Mouse (Mus musculus) brain, adult 2 months (tissue): ENCODE measurements at regions not wholly inside any gene's neighbourhood (a gene's known extent, or its start where the extent isn't known, plus 50 kb on each side); places are given as distances from the start of the nearest gene placed in this dataset.

Experiments used
- DNase-seq: peaks from one replicate; pipeline ENCODE4 v3.0.0; 2011; ENCODE audit warnings: low read depth, low spot score

- DNase-seq = no peak
These were observed 715.9 kb upstream of the Kirrel3 start for GRCm38 (mm10) chr9:33769811-33770210.

- DNase-seq = peak; percentile 33
These were observed 711.5 kb upstream of the Kirrel3 start for GRCm38 (mm10) chr9:33774178-33774577.

GRCm38 (mm10) chr9:33790617-33791016 lies 695.1 kb upstream of the Kirrel3 start:
- DNase-seq = peak; percentile 91

- DNase-seq = no peak
These were observed 685.4 kb upstream of the Kirrel3 start for GRCm38 (mm10) chr9:33800250-33800649.

- no peak for DNase-seq
These were observed 684.9 kb upstream of the Kirrel3 start for GRCm38 (mm10) chr9:33800763-33801162.

- no peak for DNase-seq
These were observed 670.8 kb upstream of the Kirrel3 start for GRCm38 (mm10) chr9:33814739-33815368.

- peak; percentile 84 for DNase-seq
These were observed 662.9 kb upstream of the Kirrel3 start for GRCm38 (mm10) chr9:33822574-33823394.

GRCm38 (mm10) chr9:33826116-33826515 lies 659.6 kb upstream of the Kirrel3 start:
- peak; percentile 73 for DNase-seq

- DNase-seq = peak; percentile 83
These were observed 658.3 kb upstream of the Kirrel3 start for GRCm38 (mm10) chr9:33827409-33827808.

GRCm38 (mm10) chr9:33837666-33838380 lies 647.9 kb upstream of the Kirrel3 start:
- DNase-seq = no peak

GRCm38 (mm10) chr9:33849623-33850022 lies 636.1 kb upstream of the Kirrel3 start:
- peak; percentile 32 for DNase-seq

GRCm38 (mm10) chr9:33850024-33850423 lies 635.7 kb upstream of the Kirrel3 start:
- no peak for DNase-seq

- peak; percentile 25 for DNase-seq
These were observed 634.7 kb upstream of the Kirrel3 start for GRCm38 (mm10) chr9:33850993-33851392.

- DNase-seq = peak; percentile 66
These were observed 629.5 kb upstream of the Kirrel3 start for GRCm38 (mm10) chr9:33856169-33856568.

GRCm38 (mm10) chr9:33858511-33858910 lies 627.2 kb upstream of the Kirrel3 start:
- no peak for DNase-seq

- no peak for DNase-seq
These were observed 617.0 kb upstream of the Kirrel3 start for GRCm38 (mm10) chr9:33868666-33869065.

GRCm38 (mm10) chr9:33887279-33887678 lies 598.4 kb upstream of the Kirrel3 start:
- no peak for DNase-seq

- DNase-seq = no peak
These were observed 593.7 kb upstream of the Kirrel3 start for GRCm38 (mm10) chr9:33892001-33892400.

- DNase-seq = peak; percentile 39
These were observed 584.2 kb upstream of the Kirrel3 start for GRCm38 (mm10) chr9:33901313-33902076.

GRCm38 (mm10) chr9:33903991-33904570 lies 581.6 kb upstream of the Kirrel3 start:
- peak; percentile 82 for DNase-seq

GRCm38 (mm10) chr9:33914919-33915318 lies 570.8 kb upstream of the Kirrel3 start:
- no peak for DNase-seq
